Mouse (Mus musculus): ENCODE data around the gene Msh5. TPM values are rescaled to one million over a fixed set of nuclear protein-coding genes. Genes with fewer than 3 reads are reported as not detected.

Msh5 gene
- total RNA-seq, 2 experiments from 2014 or later = 0.65 to 0.68 TPM

Other genes with a start within 250 kb of the Msh5 start
- not detected for gene Cyp21a1, start 242.2 kb downstream of the Msh5 start, total RNA-seq (2021)
- 10 to 100 TPM; 49.7 to 53.0 TPM for gene Stk19, start 209.8 kb downstream of the Msh5 start, total RNA-seq (2021)
- 10 to 100 TPM; 32.1 to 37.8 TPM for gene Dxo, start 209.7 kb downstream of the Msh5 start, total RNA-seq (2021)
- gene Skiv2l, start 196.5 kb downstream of the Msh5 start, total RNA-seq (2021) = 10 to 100 TPM; 62.2 to 63.9 TPM
- gene Nelfe, start 196.4 kb downstream of the Msh5 start, total RNA-seq (2021) = 10 to 100 TPM; 33.8 to 39.7 TPM
- under 1 TPM; 0.16 to 0.26 TPM for gene Cfb, start 184.2 kb downstream of the Msh5 start, total RNA-seq (2021)
- 1 to 10 TPM; 7.4 to 7.8 TPM for gene Zbtb12, start 167.3 kb downstream of the Msh5 start, total RNA-seq (2021)
- gene Gm20547, start 164.7 kb downstream of the Msh5 start, total RNA-seq (2021) = not detected
- gene C2, start 148.5 kb downstream of the Msh5 start, total RNA-seq (2021) = 1 to 10 TPM; 2.7 to 3.4 TPM
- 100 to 1,000 TPM; 168 to 175 TPM for gene Ehmt2, start 148.3 kb downstream of the Msh5 start, total RNA-seq (2021)
- gene Slc44a4, start 132.3 kb downstream of the Msh5 start, total RNA-seq (2021) = under 1 TPM; 0.30 to 0.45 TPM
- 10 to 100 TPM; 46.2 to 48.4 TPM for gene Neu1, start 115.5 kb downstream of the Msh5 start, total RNA-seq (2021)
- gene Hspa1b, start 87.5 kb downstream of the Msh5 start, total RNA-seq (2021) = 10 to 100 TPM; 21.5 to 31.4 TPM
- under 1 TPM in 1 of 2 experiments, not detected in 1; 0.72 TPM for gene Gm20481, start 76.8 kb downstream of the Msh5 start, total RNA-seq (2021)
- gene Hspa1a, start 74.6 kb downstream of the Msh5 start, total RNA-seq (2021) = 10 to 100 TPM; 22.1 to 23.4 TPM
- under 1 TPM; 0.44 to 0.61 TPM for gene Hspa1l, start 74.0 kb downstream of the Msh5 start, total RNA-seq (2021)
- gene Lsm2, start 64.9 kb downstream of the Msh5 start, total RNA-seq (2021) = 10 to 100 TPM; 13.9 to 15.5 TPM
- 10 to 100 TPM; 39.6 to 44.0 TPM for gene Vars, start 45.8 kb downstream of the Msh5 start, total RNA-seq (2021)
- gene Vwa7, start 30.2 kb downstream of the Msh5 start, total RNA-seq (2021) = under 1 TPM; 0.61 to 0.77 TPM
- gene Sapcd1, start 18.7 kb downstream of the Msh5 start, total RNA-seq (2021) = not detected
- gene Clic1, start 3.2 kb upstream of the Msh5 start, total RNA-seq (2021) = 10 to 100 TPM in 1 of 2 experiments, 1 to 10 TPM in 1; 9.1 to 10.2 TPM
- gene Ddah2, start 12.3 kb upstream of the Msh5 start, total RNA-seq (2021) = 10 to 100 TPM in 1 of 2 experiments, 1 to 10 TPM in 1; 9.9 to 11.6 TPM
- gene Ly6g6c, start 18.6 kb upstream of the Msh5 start, total RNA-seq (2021) = not detected
- not detected for gene Mpig6b, start 19.4 kb upstream of the Msh5 start, total RNA-seq (2021)
- 1 to 10 TPM; 2.3 to 6.2 TPM for gene Ly6g6e, start 30.2 kb upstream of the Msh5 start, total RNA-seq (2021)
- gene Ly6g6d, start 31.3 kb upstream of the Msh5 start, total RNA-seq (2021) = 1 to 10 TPM in 1 of 2 experiments, under 1 TPM in 1; 0.70 to 1.0 TPM
- gene Ly6g6f, start 38.9 kb upstream of the Msh5 start, total RNA-seq (2021) = under 1 TPM; 0.33 to 0.40 TPM
- 100 to 1,000 TPM; 115 to 120 TPM for gene Abhd16a, start 42.5 kb upstream of the Msh5 start, total RNA-seq (2021)
- gene Ly6g5c, start 61.5 kb upstream of the Msh5 start, total RNA-seq (2021) = not detected
- gene Ly6g5b, start 68.7 kb upstream of the Msh5 start, total RNA-seq (2021) = under 1 TPM; 0.28 to 0.72 TPM
- gene Gpank1, start 74.7 kb upstream of the Msh5 start, total RNA-seq (2021) = 10 to 100 TPM; 15.9 to 16.4 TPM
- gene Csnk2b, start 75.3 kb upstream of the Msh5 start, total RNA-seq (2021) = 100 to 1,000 TPM; 192 to 198 TPM
- gene D17H6S53E, start 79.6 kb upstream of the Msh5 start, total RNA-seq (2021) = 10 to 100 TPM; 31.5 to 32.2 TPM
- gene Apom, start 85.3 kb upstream of the Msh5 start, total RNA-seq (2021) = not detected
- gene Bag6, start 88.4 kb upstream of the Msh5 start, total RNA-seq (2021) = 100 to 1,000 TPM; 294 to 308 TPM
- gene Prrc2a, start 118.2 kb upstream of the Msh5 start, total RNA-seq (2021) = 100 to 1,000 TPM; 270 to 288 TPM
- gene Aif1, start 129.3 kb upstream of the Msh5 start, total RNA-seq (2021) = 10 to 100 TPM in 1 of 2 experiments, 1 to 10 TPM in 1; 8.6 to 11.6 TPM
- gene Lst1, start 141.7 kb upstream of the Msh5 start, total RNA-seq (2021) = 1 to 10 TPM; 6.0 to 6.9 TPM
- under 1 TPM; 0.79 to 0.80 TPM for gene Ltb, start 147.7 kb upstream of the Msh5 start, total RNA-seq (2021)
- not detected for gene Tnf, start 155.3 kb upstream of the Msh5 start, total RNA-seq (2021)
- under 1 TPM; 0.23 to 0.60 TPM for gene Lta, start 158.6 kb upstream of the Msh5 start, total RNA-seq (2021)
- gene Gm16181, start 174.1 kb upstream of the Msh5 start, total RNA-seq (2021) = not detected
- gene Atp6v1g2, start 186.9 kb upstream of the Msh5 start, total RNA-seq (2021) = 100 to 1,000 TPM; 587 to 598 TPM
- 10 to 100 TPM; 11.6 to 14.9 TPM for gene Nfkbil1, start 189.0 kb upstream of the Msh5 start, total RNA-seq (2021)
- 100 to 1,000 TPM; 201 to 213 TPM for gene Ddx39b, start 195.0 kb upstream of the Msh5 start, total RNA-seq (2021)
- 10 to 100 TPM; 26.2 to 33.1 TPM for gene H2-D1, start 216.0 kb upstream of the Msh5 start, total RNA-seq (2021)

Measured in left cerebral cortex, adult 18-20 months (tissue).